Mouse (Mus musculus) gastrocnemius, adult 8-10 months (tissue): ENCODE results near the gene Nceh1. TPM values are rescaled to one million over a fixed set of nuclear protein-coding genes. Genes with fewer than 3 reads are reported as not detected.

Experiments
- DNase-seq, 2 experiments: peaks; one replicate each; pipeline ENCODE4 v3.0.0; 2022; ENCODE audit warnings: low spot score in 2 of 2
- total RNA-seq, 4 experiments: library from RNA; stranded (reverse); gene quantifications; 2 replicates each; pipeline ENCODE4 v1.2.4; 2022

Gene Nceh1
- total RNA-seq, 4 experiments from 2014 or later = 13.8 to 19.7 (median 17.4) TPM

GRCm38 (mm10) chr3:27190865-27191264 lies 8.1 kb downstream of the Nceh1 start:
- DNase-seq = no peak

- DNase-seq = no peak
Observed at GRCm38 (mm10) chr3:27191856-27192255, 9.1 kb downstream of the Nceh1 start.

GRCm38 (mm10) chr3:27193844-27194317 lies 11.1 kb downstream of the Nceh1 start:
- DNase-seq = no peak

- no peak for DNase-seq
Observed at GRCm38 (mm10) chr3:27195153-27195552, 12.4 kb downstream of the Nceh1 start.

GRCm38 (mm10) chr3:27195573-27196227 lies 12.9 kb downstream of the Nceh1 start:
- no peak for DNase-seq

- DNase-seq = no peak
Observed at GRCm38 (mm10) chr3:27196529-27196928, 13.8 kb downstream of the Nceh1 start.

GRCm38 (mm10) chr3:27197816-27198215 lies 15.1 kb downstream of the Nceh1 start:
- no peak for DNase-seq

GRCm38 (mm10) chr3:27199120-27199519 lies 16.4 kb downstream of the Nceh1 start:
- DNase-seq = no peak

GRCm38 (mm10) chr3:27201728-27202411 lies 19.1 kb downstream of the Nceh1 start:
- no peak for DNase-seq

GRCm38 (mm10) chr3:27205068-27205467 lies 22.3 kb downstream of the Nceh1 start:
- DNase-seq = no peak

- DNase-seq = no peak
Observed at GRCm38 (mm10) chr3:27205514-27206220, 22.9 kb downstream of the Nceh1 start.

- DNase-seq = no peak
Observed at GRCm38 (mm10) chr3:27206221-27206560, 23.4 kb downstream of the Nceh1 start.

- DNase-seq = no peak
Observed at GRCm38 (mm10) chr3:27206577-27206976, 23.8 kb downstream of the Nceh1 start.

GRCm38 (mm10) chr3:27209707-27210106 lies 26.9 kb downstream of the Nceh1 start:
- DNase-seq = no peak

GRCm38 (mm10) chr3:27210271-27210670 lies 27.5 kb downstream of the Nceh1 start:
- no peak for DNase-seq

- DNase-seq = no peak
Observed at GRCm38 (mm10) chr3:27214016-27214816, 31.5 kb downstream of the Nceh1 start.

GRCm38 (mm10) chr3:27217331-27217730 lies 34.6 kb downstream of the Nceh1 start:
- no peak for DNase-seq

GRCm38 (mm10) chr3:27218604-27219003 lies 35.8 kb downstream of the Nceh1 start:
- DNase-seq = no peak

- no peak for DNase-seq
Observed at GRCm38 (mm10) chr3:27222052-27222451, 39.3 kb downstream of the Nceh1 start.

- no peak for DNase-seq
Observed at GRCm38 (mm10) chr3:27222488-27222887, 39.7 kb downstream of the Nceh1 start.

- DNase-seq = no peak
Observed at GRCm38 (mm10) chr3:27227629-27228453, 45.1 kb downstream of the Nceh1 start.
